Mouse (Mus musculus) testis, postnatal 14 days (tissue): ENCODE data around the gene Wipf3.

Experiments used
- DNase-seq: peaks from one replicate; pipeline ENCODE4 v3.0.0; 2021; ENCODE audit warnings: low spot score

Wipf3 gene

GRCm38 (mm10) chr6:54429447-54430194 is at the start of gene Wipf3:
Gene Wipf3 (plus strand): TSS chr6:54429603.
- peak; percentile 77 for DNase-seq

GRCm38 (mm10) chr6:54382636-54383035 is 46.8 kb upstream of the Wipf3 start:
- DNase-seq, result no peak

- DNase-seq, result no peak
Measured at GRCm38 (mm10) chr6:54383893-54384524, 45.4 kb upstream of the Wipf3 start.

GRCm38 (mm10) chr6:54384777-54385176 is 44.6 kb upstream of the Wipf3 start:
- no peak for DNase-seq

GRCm38 (mm10) chr6:54386429-54386828 is 43.0 kb upstream of the Wipf3 start:
- no peak for DNase-seq

- no peak for DNase-seq
Measured at GRCm38 (mm10) chr6:54387044-54387443, 42.4 kb upstream of the Wipf3 start.

GRCm38 (mm10) chr6:54387751-54388150 is 41.7 kb upstream of the Wipf3 start:
- no peak for DNase-seq

- peak; percentile 54 for DNase-seq
Measured at GRCm38 (mm10) chr6:54388690-54389275, 40.6 kb upstream of the Wipf3 start.

- DNase-seq, result no peak
Measured at GRCm38 (mm10) chr6:54391765-54392164, 37.6 kb upstream of the Wipf3 start.

- DNase-seq, result peak; percentile 69
Measured at GRCm38 (mm10) chr6:54393886-54394285, 35.5 kb upstream of the Wipf3 start.

- DNase-seq, result no peak
Measured at GRCm38 (mm10) chr6:54399194-54399923, 30.0 kb upstream of the Wipf3 start.

- no peak for DNase-seq
Measured at GRCm38 (mm10) chr6:54401503-54401902, 27.9 kb upstream of the Wipf3 start.

- DNase-seq, result no peak
Measured at GRCm38 (mm10) chr6:54404916-54405315, 24.5 kb upstream of the Wipf3 start.

- DNase-seq, result no peak
Measured at GRCm38 (mm10) chr6:54406116-54406515, 23.3 kb upstream of the Wipf3 start.

GRCm38 (mm10) chr6:54409271-54409670 is 20.1 kb upstream of the Wipf3 start:
- DNase-seq, result no peak

GRCm38 (mm10) chr6:54410451-54410850 is 19.0 kb upstream of the Wipf3 start:
- DNase-seq, result no peak

- DNase-seq, result peak; percentile 82
Measured at GRCm38 (mm10) chr6:54411591-54411990, 17.8 kb upstream of the Wipf3 start.

GRCm38 (mm10) chr6:54412879-54413278 is 16.5 kb upstream of the Wipf3 start:
- no peak for DNase-seq

- DNase-seq, result no peak
Measured at GRCm38 (mm10) chr6:54425230-54425629, 4.2 kb upstream of the Wipf3 start.

- no peak for DNase-seq
Measured at GRCm38 (mm10) chr6:54428850-54429446, 455 bp upstream of the Wipf3 start.

GRCm38 (mm10) chr6:54430221-54430620 is 818 bp downstream of the Wipf3 start:
- peak; percentile 41 for DNase-seq

- DNase-seq, result peak; percentile 36
Measured at GRCm38 (mm10) chr6:54431761-54432160, 2.4 kb downstream of the Wipf3 start.
